Mouse (Mus musculus): ENCODE data around the gene Rasgrp3. TPM values are rescaled to one million over a fixed set of nuclear protein-coding genes. Genes with fewer than 3 reads are reported as not detected.

Rasgrp3 gene
- polyA plus RNA-seq, 1 experiment from 2014 or later = 5.9 TPM

GRCm38 (mm10) chr17:75506097-75506675 is 70.5 kb downstream of the Rasgrp3 start:
- Histone ChIP-seq H3K9ac (replicated peaks) (no peak overlapping the region), H3K27me3 (replicated peaks) (no peaks in the 10 kb centered on the region), H3K9me3 (replicated peaks) (no peaks in the 10 kb centered on the region), H3K4me1 (no peaks in the 10 kb centered on the region), H3K27ac (replicated peaks) (no peak overlapping the region), H3K4me2 (no peak overlapping the region), H3K4me3 (replicated peaks) (no peak overlapping the region), H3K36me3 (no peaks in the 10 kb centered on the region)
- no peak for ATAC-seq (ENCODE audit: low FRiP score)
- WGBS = 89% methylated on average over 10 of the region's 10 CpGs

GRCm38 (mm10) chr17:75506708-75507641 is 71.3 kb downstream of the Rasgrp3 start:
- Histone ChIP-seq H3K27ac (replicated peaks) (no peak overlapping the region), H3K36me3 (no peaks in the 10 kb centered on the region), H3K4me1 (no peaks in the 10 kb centered on the region), H3K4me3 (replicated peaks) (no peak overlapping the region), H3K9me3 (replicated peaks) (no peaks in the 10 kb centered on the region), H3K27me3 (replicated peaks) (no peaks in the 10 kb centered on the region), H3K9ac (replicated peaks) (no peak overlapping the region), H3K4me2 (no peak overlapping the region)
- ATAC-seq (ENCODE audit: low FRiP score) = no peak
- 70% methylated on average over 10 of the region's 10 CpGs for WGBS

- Histone ChIP-seq H3K4me2 (no peak overlapping the region), H3K27ac (replicated peaks) (no peak overlapping the region), H3K9me3 (replicated peaks) (no peaks in the 10 kb centered on the region), H3K9ac (replicated peaks) (no peak overlapping the region), H3K36me3 (no peaks in the 10 kb centered on the region), H3K4me3 (replicated peaks) (no peak overlapping the region), H3K4me1 (no peaks in the 10 kb centered on the region), H3K27me3 (replicated peaks) (no peaks in the 10 kb centered on the region)
- 91% methylated on average over 5 of the region's 5 CpGs for WGBS
- ATAC-seq (ENCODE audit: low FRiP score) = no peak
Observed at GRCm38 (mm10) chr17:75509257-75509656, 73.6 kb downstream of the Rasgrp3 start.

GRCm38 (mm10) chr17:75516591-75516990 is 80.9 kb downstream of the Rasgrp3 start:
- WGBS = 77% methylated on average over 4 of the region's 4 CpGs
- Histone ChIP-seq H3K4me3 (replicated peaks) (no peak overlapping the region), H3K27me3 (replicated peaks) (no peaks in the 10 kb centered on the region), H3K9me3 (replicated peaks) (no peaks in the 10 kb centered on the region), H3K4me1 (no peaks in the 10 kb centered on the region), H3K9ac (replicated peaks) (no peak overlapping the region), H3K4me2 (no peak overlapping the region), H3K36me3 (no peaks in the 10 kb centered on the region), H3K27ac (replicated peaks) (no peak overlapping the region)
- no peak for ATAC-seq (ENCODE audit: low FRiP score)

- no peaks in the 10 kb centered on the region for H3K36me3 ChIP-seq
- WGBS = 72% methylated on average over 8 of the region's 8 CpGs
- no peaks in the 10 kb centered on the region for H3K9me3 ChIP-seq (replicated peaks)
- no peak overlapping the region for H3K9ac ChIP-seq (replicated peaks)
- no peak for ATAC-seq (ENCODE audit: low FRiP score)
- peaks cover 7% of the 10 kb centered on the region; the same call in 1 of the 2 replicates for H3K4me1 ChIP-seq
- no peaks in the 10 kb centered on the region for H3K27me3 ChIP-seq (replicated peaks)
- H3K27ac ChIP-seq (replicated peaks) = no peak overlapping the region
- H3K4me3 ChIP-seq (replicated peaks) = no peak overlapping the region
- no peak overlapping the region for H3K4me2 ChIP-seq
Observed at GRCm38 (mm10) chr17:75518181-75518901, 82.6 kb downstream of the Rasgrp3 start.

- no peak for ATAC-seq (ENCODE audit: low FRiP score)
- no peak overlapping the region for H3K9ac ChIP-seq (replicated peaks)
- H3K9me3 ChIP-seq (replicated peaks) = no peaks in the 10 kb centered on the region
- peaks cover 7% of the 10 kb centered on the region; the same call in 1 of the 2 replicates for H3K4me1 ChIP-seq
- WGBS = 83% methylated on average over 8 of the region's 8 CpGs
- no peaks in the 10 kb centered on the region for H3K36me3 ChIP-seq
- no peak overlapping the region for H3K27ac ChIP-seq (replicated peaks)
- H3K4me3 ChIP-seq (replicated peaks) = no peak overlapping the region
- no peaks in the 10 kb centered on the region for H3K27me3 ChIP-seq (replicated peaks)
- H3K4me2 ChIP-seq = no peak overlapping the region
Observed at GRCm38 (mm10) chr17:75519239-75519900, 83.7 kb downstream of the Rasgrp3 start.

GRCm38 (mm10) chr17:75521236-75521842 is 85.6 kb downstream of the Rasgrp3 start:
- H3K27me3 ChIP-seq (replicated peaks) = no peaks in the 10 kb centered on the region
- WGBS = 14% methylated on average over 6 of the region's 6 CpGs
- no peaks in the 10 kb centered on the region for H3K36me3 ChIP-seq
- no peak overlapping the region for H3K27ac ChIP-seq (replicated peaks)
- no peak overlapping the region for H3K9ac ChIP-seq (replicated peaks)
- H3K4me3 ChIP-seq (replicated peaks) = no peak overlapping the region
- no peak overlapping the region for H3K4me2 ChIP-seq
- H3K4me1 ChIP-seq = peaks cover 7% of the 10 kb centered on the region; the same call in 1 of the 2 replicates
- no peaks in the 10 kb centered on the region for H3K9me3 ChIP-seq (replicated peaks)
- no peak for ATAC-seq (ENCODE audit: low FRiP score)

- Histone ChIP-seq H3K4me2 (no peak overlapping the region), H3K4me3 (replicated peaks) (no peak overlapping the region), H3K27ac (replicated peaks) (no peak overlapping the region), H3K27me3 (replicated peaks) (no peaks in the 10 kb centered on the region), H3K9ac (replicated peaks) (no peak overlapping the region), H3K36me3 (no peaks in the 10 kb centered on the region), H3K9me3 (replicated peaks) (no peaks in the 10 kb centered on the region), H3K4me1 (peaks cover 7% of the 10 kb centered on the region; the same call in 1 of the 2 replicates)
- ATAC-seq (ENCODE audit: low FRiP score) = no peak
- WGBS = 20% methylated on average over 9 of the region's 9 CpGs
Observed at GRCm38 (mm10) chr17:75522347-75523065, 86.8 kb downstream of the Rasgrp3 start.

GRCm38 (mm10) chr17:75523812-75524211 is 88.1 kb downstream of the Rasgrp3 start:
- no peak overlapping the region for H3K27ac ChIP-seq (replicated peaks)
- peaks cover 7% of the 10 kb centered on the region; the same call in 1 of the 2 replicates for H3K4me1 ChIP-seq
- H3K4me3 ChIP-seq (replicated peaks) = no peak overlapping the region
- no peak overlapping the region for H3K9ac ChIP-seq (replicated peaks)
- ATAC-seq (ENCODE audit: low FRiP score) = no peak
- H3K36me3 ChIP-seq = no peaks in the 10 kb centered on the region
- WGBS = 69% methylated on average over 3 of the region's 3 CpGs
- H3K4me2 ChIP-seq = no peak overlapping the region
- no peaks in the 10 kb centered on the region for H3K9me3 ChIP-seq (replicated peaks)
- H3K27me3 ChIP-seq (replicated peaks) = no peaks in the 10 kb centered on the region

GRCm38 (mm10) chr17:75526411-75526810 is 90.7 kb downstream of the Rasgrp3 start:
- ATAC-seq (ENCODE audit: low FRiP score) = no peak
- Histone ChIP-seq H3K36me3 (no peaks in the 10 kb centered on the region), H3K4me1 (peaks cover 7% of the 10 kb centered on the region; the same call in 1 of the 2 replicates), H3K27me3 (replicated peaks) (no peaks in the 10 kb centered on the region), H3K9ac (replicated peaks) (no peak overlapping the region), H3K4me2 (no peak overlapping the region), H3K9me3 (replicated peaks) (no peaks in the 10 kb centered on the region), H3K4me3 (replicated peaks) (no peak overlapping the region), H3K27ac (replicated peaks) (no peak overlapping the region)
- WGBS = 89% methylated on average over 1 of the region's 1 CpGs
